Mouse (Mus musculus): ENCODE measurements at regions not wholly inside any gene's neighbourhood (a gene's known extent, or its start where the extent isn't known, plus 50 kb on each side); places are given as distances from the start of the nearest gene placed in this dataset.

DNA sequence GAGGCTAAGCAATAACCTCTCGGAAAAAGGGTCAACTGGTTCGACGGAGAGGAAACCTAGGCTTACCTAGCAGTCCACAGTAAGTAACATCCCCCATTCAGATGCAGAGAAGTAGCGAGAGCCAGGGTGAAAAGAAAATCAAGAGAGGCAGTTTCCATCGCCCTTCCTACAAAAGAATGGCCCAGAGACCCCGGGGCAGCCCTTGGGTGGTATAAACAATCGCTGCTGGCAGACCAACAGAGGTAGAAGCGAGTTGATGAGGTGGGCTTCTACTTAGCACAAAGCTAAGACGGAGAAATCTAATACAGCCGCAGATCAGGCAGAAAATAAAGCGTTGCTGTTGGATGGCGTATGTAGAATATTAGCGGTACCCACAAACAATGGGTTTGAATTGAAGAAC is 57.8 kb upstream of the Arl15 start:
- Histone ChIP-seq H3K36me3 (ENCODE audit: control insufficient read depth, insufficient read depth, low read length) (no peaks in the 10 kb centered on the region), H3K27me3 (ENCODE audit: control insufficient read depth, insufficient read depth, low read length) (no peaks in the 10 kb centered on the region), H3K27ac (ENCODE audit: low read depth, low read length) (no peak overlapping the region), H3K4me1 (replicated peaks; ENCODE audit: control insufficient read depth, insufficient read depth, low read length) (no peaks in the 10 kb centered on the region; the same call in 1 of the 2 replicates), H3K4me2 (replicated peaks; ENCODE audit: low read depth, low read length) (no peak overlapping the region), H3K9me3 (ENCODE audit: control insufficient read depth, low read length) (no peaks in the 10 kb centered on the region), H3K4me3 (ENCODE audit: low read depth, low read length) (no peak overlapping the region), H3K9ac (ENCODE audit: low read depth, low read length) (no peak overlapping the region)
- WGBS, result 67% methylated on average over 13 of the region's 13 CpGs
- no peak for DNase-seq (ENCODE audit: low spot score)
- no peak for ATAC-seq (ENCODE audit: low FRiP score)

DNA sequence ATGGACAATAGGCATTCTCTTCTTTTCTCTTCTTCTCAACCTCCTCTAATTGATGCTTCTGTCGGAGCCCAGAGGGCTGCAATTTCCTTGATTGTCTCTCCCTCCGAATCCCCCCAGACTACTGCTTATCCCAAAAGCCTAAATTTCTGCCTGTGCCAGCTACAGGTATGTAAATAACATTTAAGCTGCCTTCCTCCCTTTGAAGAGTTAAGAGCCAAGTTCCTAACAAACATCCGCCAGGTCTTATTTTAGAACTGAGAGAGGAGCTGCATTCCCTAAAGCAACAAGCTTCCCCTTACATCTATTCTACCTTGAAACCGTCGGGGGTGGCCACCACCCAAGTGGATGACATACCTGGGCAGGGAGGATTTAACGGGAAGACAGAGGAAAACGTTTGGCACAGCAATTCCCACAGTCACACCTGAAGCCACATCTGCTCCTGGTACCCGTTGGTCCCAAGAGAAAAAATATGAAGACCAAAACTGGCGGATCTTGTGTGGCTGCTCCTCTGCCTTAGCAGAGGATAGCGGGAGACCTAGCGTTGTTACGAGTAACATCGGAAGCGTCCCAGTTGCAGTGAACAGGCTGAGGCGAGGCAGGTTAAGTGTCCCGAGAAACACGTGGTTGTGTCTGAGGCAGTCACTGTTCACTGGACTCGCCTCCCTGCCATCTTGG is 58.6 kb upstream of the Arl15 start:
- Histone ChIP-seq H3K9ac (ENCODE audit: low read depth, low read length) (no peak overlapping the region), H3K4me3 (ENCODE audit: low read depth, low read length) (no peak overlapping the region), H3K27me3 (ENCODE audit: control insufficient read depth, insufficient read depth, low read length) (no peaks in the 10 kb centered on the region), H3K9me3 (ENCODE audit: control insufficient read depth, low read length) (no peaks in the 10 kb centered on the region), H3K4me1 (replicated peaks; ENCODE audit: control insufficient read depth, insufficient read depth, low read length) (no peaks in the 10 kb centered on the region; the same call in 1 of the 2 replicates), H3K4me2 (replicated peaks; ENCODE audit: low read depth, low read length) (no peak overlapping the region), H3K36me3 (ENCODE audit: control insufficient read depth, insufficient read depth, low read length) (no peaks in the 10 kb centered on the region), H3K27ac (ENCODE audit: low read depth, low read length) (no peak overlapping the region)
- 51% methylated on average over 18 of the region's 18 CpGs for WGBS
- DNase-seq (ENCODE audit: low spot score), result no peak
- ATAC-seq (ENCODE audit: low FRiP score), result no peak

DNA sequence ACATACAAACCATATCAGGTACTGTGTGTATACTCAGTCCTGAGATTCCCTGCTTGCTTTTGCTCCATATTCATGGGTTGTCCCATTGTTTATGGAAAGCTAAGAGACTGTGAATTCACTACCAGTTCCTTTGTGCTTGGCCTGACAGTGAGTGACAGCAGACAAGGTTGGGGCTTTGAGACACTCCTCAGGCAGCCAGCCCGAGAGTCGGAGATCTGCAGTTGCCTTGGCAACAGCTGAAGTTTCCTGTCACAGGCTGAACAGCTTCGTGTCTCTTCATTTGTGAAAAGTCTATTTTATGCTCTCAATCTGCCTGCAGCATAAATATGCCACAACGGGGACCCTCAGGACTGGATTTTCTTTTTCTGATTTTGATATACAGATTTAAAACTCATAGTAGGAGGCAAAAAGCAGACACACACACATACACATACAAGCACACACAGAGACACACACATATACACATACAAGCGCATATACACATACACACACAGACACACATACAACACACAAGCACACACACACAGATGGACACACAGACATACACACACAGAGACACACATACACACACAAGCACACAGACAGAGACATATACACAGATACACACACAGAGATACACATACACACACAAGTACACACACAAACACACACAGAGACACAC is 60.0 kb upstream of the Arl15 start:
- Histone ChIP-seq H3K4me2 (replicated peaks; ENCODE audit: low read depth, low read length) (no peak overlapping the region), H3K27me3 (ENCODE audit: control insufficient read depth, insufficient read depth, low read length) (no peaks in the 10 kb centered on the region), H3K4me3 (ENCODE audit: low read depth, low read length) (no peak overlapping the region), H3K9ac (ENCODE audit: low read depth, low read length) (no peak overlapping the region), H3K4me1 (replicated peaks; ENCODE audit: control insufficient read depth, insufficient read depth, low read length) (no peaks in the 10 kb centered on the region; the same call in 1 of the 2 replicates), H3K36me3 (ENCODE audit: control insufficient read depth, insufficient read depth, low read length) (no peaks in the 10 kb centered on the region), H3K9me3 (ENCODE audit: control insufficient read depth, low read length) (no peaks in the 10 kb centered on the region), H3K27ac (ENCODE audit: low read depth, low read length) (peak overlapping the region; percentile 67)
- peak; percentile 75 for DNase-seq (ENCODE audit: low spot score)
- peak; percentile 95 for ATAC-seq (ENCODE audit: low FRiP score)
- WGBS, result 23% methylated on average over 5 of the region's 5 CpGs

DNA sequence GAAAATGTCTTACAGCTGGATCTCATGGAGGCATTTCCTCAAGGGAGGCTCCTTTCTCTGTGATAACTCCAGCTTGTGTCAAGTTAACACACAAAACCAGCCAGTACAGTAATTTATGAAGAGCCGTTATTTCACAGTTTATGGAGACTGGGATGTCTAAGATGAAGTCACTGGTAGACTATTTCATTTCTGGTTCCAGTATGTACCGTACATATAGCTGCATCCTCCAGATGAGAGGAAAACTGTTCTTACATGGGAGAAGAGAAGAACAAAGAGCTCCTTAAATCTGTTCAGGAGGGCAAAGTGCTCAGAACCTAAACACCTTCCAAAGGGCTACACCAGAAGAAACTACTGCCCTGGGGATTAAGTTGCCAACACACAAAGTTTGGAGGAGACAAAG is 60.6 kb upstream of the Arl15 start:
- Histone ChIP-seq H3K9me3 (ENCODE audit: control insufficient read depth, low read length) (no peaks in the 10 kb centered on the region), H3K4me1 (replicated peaks; ENCODE audit: control insufficient read depth, insufficient read depth, low read length) (no peaks in the 10 kb centered on the region; the same call in 1 of the 2 replicates), H3K4me2 (replicated peaks; ENCODE audit: low read depth, low read length) (no peak overlapping the region), H3K27me3 (ENCODE audit: control insufficient read depth, insufficient read depth, low read length) (no peaks in the 10 kb centered on the region), H3K4me3 (ENCODE audit: low read depth, low read length) (no peak overlapping the region), H3K9ac (ENCODE audit: low read depth, low read length) (no peak overlapping the region), H3K27ac (ENCODE audit: low read depth, low read length) (no peak overlapping the region), H3K36me3 (ENCODE audit: control insufficient read depth, insufficient read depth, low read length) (no peaks in the 10 kb centered on the region)
- ATAC-seq (ENCODE audit: low FRiP score) (peak; percentile 28; the same call in 1 of the 2 replicates), DNase-seq (ENCODE audit: low spot score) (no peak)
- 67% methylated on average over 2 of the region's 2 CpGs for WGBS

DNA sequence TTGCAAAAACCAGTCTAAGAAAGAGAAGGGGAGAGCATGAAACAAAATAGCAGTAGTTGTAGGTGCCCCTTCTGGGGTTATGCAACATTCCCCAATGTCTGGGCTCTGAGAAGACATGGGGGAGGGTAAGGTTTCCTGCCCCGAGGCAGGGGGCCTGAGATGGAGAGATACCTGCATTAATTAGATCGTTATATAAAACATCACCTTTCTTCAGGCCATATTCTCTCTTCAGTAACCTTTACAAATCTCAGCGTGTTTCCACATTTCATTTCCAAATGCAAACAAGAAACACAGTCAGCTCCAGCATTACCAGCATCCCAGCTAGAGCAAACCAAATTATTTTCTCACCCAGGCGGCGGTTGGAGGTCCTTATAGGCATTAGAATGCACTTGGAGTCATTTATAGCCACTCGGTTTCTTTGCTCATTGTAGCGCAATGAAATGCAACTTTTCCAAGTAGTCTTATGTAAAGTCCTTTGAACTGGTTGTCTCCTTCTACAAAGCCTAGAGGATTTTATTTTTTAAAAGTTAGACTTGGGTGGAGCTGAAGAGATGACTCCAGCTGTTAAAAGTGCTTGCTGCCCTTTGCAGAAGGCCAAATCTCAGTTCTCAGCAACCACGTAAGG is 63.4 kb upstream of the Arl15 start:
- Histone ChIP-seq H3K4me3 (ENCODE audit: low read depth, low read length) (no peak overlapping the region), H3K27ac (ENCODE audit: low read depth, low read length) (no peak overlapping the region), H3K4me1 (replicated peaks; ENCODE audit: control insufficient read depth, insufficient read depth, low read length) (no peaks in the 10 kb centered on the region; the same call in 1 of the 2 replicates), H3K9ac (ENCODE audit: low read depth, low read length) (no peak overlapping the region), H3K36me3 (ENCODE audit: control insufficient read depth, insufficient read depth, low read length) (no peaks in the 10 kb centered on the region), H3K9me3 (ENCODE audit: control insufficient read depth, low read length) (no peaks in the 10 kb centered on the region), H3K27me3 (ENCODE audit: control insufficient read depth, insufficient read depth, low read length) (no peaks in the 10 kb centered on the region), H3K4me2 (replicated peaks; ENCODE audit: low read depth, low read length) (no peak overlapping the region)
- ATAC-seq (ENCODE audit: low FRiP score), result no peak
- DNase-seq (ENCODE audit: low spot score), result no peak
- 31% methylated on average over 8 of the region's 8 CpGs for whole genome bisulfite sequencing

DNA sequence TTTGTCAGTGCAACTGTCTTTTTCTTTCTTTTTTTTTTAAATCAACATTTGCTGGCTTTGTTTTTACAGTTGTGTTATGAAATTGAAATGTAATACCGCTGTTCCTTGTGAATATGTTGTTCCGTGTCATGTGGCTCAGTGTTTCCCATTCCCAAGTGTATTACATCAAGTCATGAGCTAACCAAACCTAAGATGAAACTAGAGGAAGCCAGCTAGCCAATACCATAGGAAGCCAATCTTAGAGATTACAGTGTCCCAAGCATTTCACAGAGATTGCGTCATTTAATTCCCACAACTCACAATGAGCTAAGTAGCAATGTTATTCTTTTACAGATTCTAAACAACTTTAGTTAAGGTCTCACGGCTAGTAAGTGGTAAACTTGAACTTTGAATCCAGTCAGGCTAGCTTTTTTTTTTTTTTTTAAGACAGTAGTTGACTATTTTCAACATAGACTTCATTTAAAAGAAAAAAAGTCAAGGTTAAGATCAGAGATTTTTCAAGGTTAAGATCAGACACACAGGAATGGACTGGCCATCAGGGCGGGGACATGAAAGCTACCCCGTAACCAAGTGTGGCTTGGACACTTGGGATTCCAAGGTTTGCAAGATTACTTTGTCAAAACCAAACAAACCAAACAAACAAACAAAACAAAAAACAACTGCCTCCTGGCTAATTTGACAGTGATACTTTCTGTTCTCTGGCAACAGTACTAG is 64.1 kb upstream of the Arl15 start:
- no peak overlapping the region for H3K9ac ChIP-seq (ENCODE audit: low read depth, low read length)
- no peak for ATAC-seq (ENCODE audit: low FRiP score)
- no peaks in the 10 kb centered on the region for H3K4me1 ChIP-seq (replicated peaks; ENCODE audit: control insufficient read depth, insufficient read depth, low read length)
- H3K27me3 ChIP-seq (ENCODE audit: control insufficient read depth, insufficient read depth, low read length), result no peaks in the 10 kb centered on the region
- 85% methylated on average over 6 of the region's 6 CpGs for WGBS
- no peak overlapping the region for H3K4me2 ChIP-seq (replicated peaks; ENCODE audit: low read depth, low read length)
- no peak for DNase-seq (ENCODE audit: low spot score)
- H3K4me3 ChIP-seq (ENCODE audit: low read depth, low read length), result no peak overlapping the region
- no peaks in the 10 kb centered on the region for H3K9me3 ChIP-seq (ENCODE audit: control insufficient read depth, low read length)
- no peak overlapping the region for H3K27ac ChIP-seq (ENCODE audit: low read depth, low read length)
- no peaks in the 10 kb centered on the region for H3K36me3 ChIP-seq (ENCODE audit: control insufficient read depth, insufficient read depth, low read length)

DNA sequence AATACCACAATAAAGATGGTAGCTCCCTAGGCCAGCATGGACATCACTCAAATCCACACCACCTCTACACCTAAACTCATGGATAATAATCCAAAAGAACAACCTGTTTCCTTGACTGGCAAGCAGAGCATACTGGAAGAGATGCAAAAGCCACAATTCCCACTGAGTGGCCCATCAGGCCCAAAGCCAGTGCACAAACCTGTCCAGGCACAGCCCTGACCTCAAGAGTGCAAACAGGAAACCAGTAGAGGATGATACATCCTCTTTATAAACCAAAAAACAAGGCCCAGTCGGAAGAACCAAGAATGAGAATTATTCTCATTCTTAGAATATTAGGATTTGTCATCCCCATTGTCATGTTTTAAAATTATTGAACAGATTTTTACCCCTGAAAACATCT is 64.7 kb upstream of the Arl15 start:
- 88% methylated on average over 1 of the region's 1 CpGs for WGBS
- no peaks in the 10 kb centered on the region for H3K36me3 ChIP-seq (ENCODE audit: control insufficient read depth, insufficient read depth, low read length)
- H3K4me1 ChIP-seq (replicated peaks; ENCODE audit: control insufficient read depth, insufficient read depth, low read length), result no peaks in the 10 kb centered on the region
- H3K4me2 ChIP-seq (replicated peaks; ENCODE audit: low read depth, low read length), result no peak overlapping the region
- H3K4me3 ChIP-seq (ENCODE audit: low read depth, low read length), result no peak overlapping the region
- ATAC-seq (ENCODE audit: low FRiP score), result no peak
- no peak for DNase-seq (ENCODE audit: low spot score)
- H3K9ac ChIP-seq (ENCODE audit: low read depth, low read length), result no peak overlapping the region
- H3K27me3 ChIP-seq (ENCODE audit: control insufficient read depth, insufficient read depth, low read length), result no peaks in the 10 kb centered on the region
- H3K9me3 ChIP-seq (ENCODE audit: control insufficient read depth, low read length), result no peaks in the 10 kb centered on the region
- no peak overlapping the region for H3K27ac ChIP-seq (ENCODE audit: low read depth, low read length)

DNA sequence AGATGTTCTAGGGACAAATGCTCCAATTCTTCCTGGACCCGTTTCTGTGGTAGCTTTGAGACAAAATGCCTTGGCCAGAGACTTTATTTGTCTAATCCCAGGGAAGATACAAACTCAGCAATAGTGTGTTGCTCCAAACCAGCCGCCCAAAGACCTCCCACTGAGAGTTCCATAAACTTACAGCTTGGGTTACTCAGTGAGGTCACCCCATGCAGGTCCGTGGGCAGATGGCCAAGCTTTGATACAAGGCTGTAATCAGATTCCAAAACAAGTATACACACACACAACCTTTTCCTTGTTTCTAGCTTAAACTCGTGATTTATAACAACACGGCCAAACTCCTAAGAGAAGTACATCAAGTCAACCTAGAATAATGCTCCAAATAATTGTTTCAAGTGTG is 64.6 kb upstream of the Hspb3 start:
- DNase-seq (ENCODE audit: low spot score) (no peak), ATAC-seq (ENCODE audit: low FRiP score) (no peak)
- no peak overlapping the region for H3K27ac ChIP-seq (ENCODE audit: low read depth, low read length)
- no peak overlapping the region for H3K4me2 ChIP-seq (replicated peaks; ENCODE audit: low read depth, low read length)
- no peaks in the 10 kb centered on the region for H3K36me3 ChIP-seq (ENCODE audit: control insufficient read depth, insufficient read depth, low read length)
- WGBS, result 44% methylated on average over 5 of the region's 5 CpGs
- H3K9me3 ChIP-seq (ENCODE audit: control insufficient read depth, low read length), result no peaks in the 10 kb centered on the region
- H3K27me3 ChIP-seq (ENCODE audit: control insufficient read depth, insufficient read depth, low read length), result no peaks in the 10 kb centered on the region
- no peak overlapping the region for H3K4me3 ChIP-seq (ENCODE audit: low read depth, low read length)
- H3K9ac ChIP-seq (ENCODE audit: low read depth, low read length), result no peak overlapping the region
- no peaks in the 10 kb centered on the region for H3K4me1 ChIP-seq (replicated peaks; ENCODE audit: control insufficient read depth, insufficient read depth, low read length)

Measured in hindbrain, embryonic 11.5 days (tissue).